Mouse (Mus musculus) limb, embryonic 14.5 days (tissue): Measurements from ENCODE around the gene Rnf103. TPM values are rescaled to one million over a fixed set of nuclear protein-coding genes. Genes with fewer than 3 reads are reported as not detected.

ENCODE experiments used
- ATAC-seq: fragments of 200-750 bp; cut with Nextera tagmentation; 2 replicates; pipeline ENCODE4 v1.8.0; 2017; ENCODE audit warnings: low read depth, moderate number of reproducible peaks, moderate TSS enrichment; ENCODE audit not compliant: low FRiP score
- DNase-seq: peaks from one replicate; pipeline ENCODE4 v3.0.0-alpha.2; 2015; ENCODE audit warnings: low spot score
- H3K27ac ChIP-seq: fragments of 300-500 bp; sonication (generic); replicated peaks from 2 replicates; pipeline ENCODE4 v1.5.1; 2014; ENCODE audit warnings: low read depth, mild to moderate bottlenecking, low read length, moderate library complexity, mixed read lengths
- H3K27me3 ChIP-seq: fragments of 300-500 bp; sonication (generic); 2 replicates; pipeline ENCODE4 v1.6.1; 2014; ENCODE audit warnings: low read length, mixed read lengths; ENCODE audit not compliant: control insufficient read depth, insufficient read depth
- H3K36me3 ChIP-seq: fragments of 300-500 bp; sonication (generic); 2 replicates; pipeline ENCODE4 v1.6.1; 2014; ENCODE audit warnings: mild to moderate bottlenecking, low read length, moderate library complexity, mixed read lengths; ENCODE audit not compliant: control insufficient read depth, insufficient read depth
- H3K4me1 ChIP-seq: fragments of 300-500 bp; sonication (generic); 2 replicates; pipeline ENCODE4 v1.6.1; 2014; ENCODE audit warnings: antibody characterized with exemption, low read length, mixed read lengths; ENCODE audit not compliant: control insufficient read depth, insufficient read depth
- H3K4me2 ChIP-seq: fragments of 300-500 bp; sonication (generic); replicated peaks from 2 replicates; pipeline ENCODE4 v1.6.1; 2014; ENCODE audit warnings: low read depth, mild to moderate bottlenecking, low read length, moderate library complexity; ENCODE audit not compliant: severe bottlenecking
- H3K4me3 ChIP-seq: fragments of 300-500 bp; sonication (generic); replicated peaks from 2 replicates; pipeline ENCODE4 v1.5.1; 2014; ENCODE audit warnings: low read length
- H3K9ac ChIP-seq: fragments of 300-500 bp; sonication (generic); 2 replicates; pipeline ENCODE4 v1.6.1; 2014; ENCODE audit warnings: mild to moderate bottlenecking, low read depth, low read length, moderate library complexity; ENCODE audit not compliant: severe bottlenecking
- H3K9me3 ChIP-seq: fragments of 300-500 bp; sonication (generic); 2 replicates; pipeline ENCODE4 v1.6.1; 2016; ENCODE audit warnings: low read length; ENCODE audit not compliant: control insufficient read depth
- POLR2A ChIP-seq: fragments of 200-500 bp; IDR thresholded peaks from 2 replicates; pipeline ENCODE4 v1.8.0; 2012; ENCODE audit warnings: inconsistent platforms, mild to moderate bottlenecking, moderate library complexity, borderline replicate concordance; ENCODE audit not compliant: insufficient read depth, insufficient read length; ENCODE audit errors: extremely low read depth
- WGBS: fragments of 180-500 bp; shearing (Covaris S2); extraction: QIAGEN DNeasy Blood & Tissue Kit; methylation state at CpG from one replicate; pipeline ENCODE4 v1.1.7; 2014; 5-methylcytosine and 5-hydroxymethylcytosine counted together
- polyA plus RNA-seq, 2 experiments: library from polyadenylated mRNA; depleted of rRNA in 1 of 2; stranded (reverse) in 1 of 2; unstranded in 1 of 2; fragments of >200 nt; fragmentation: Nextera tagmentation in 1 of 2; extraction: Ambion mirVana in 1 of 2; gene quantifications; 2 replicates each; pipeline versions ENCODE4 v1.2.1 to v1.2.3; 2012 to 2014

The Rnf103 gene
- polyA plus RNA-seq, 2 experiments = 15.4 to 19.8 TPM

- ATAC-seq (no peak), DNase-seq (no peak)
- Histone ChIP-seq H3K27ac (no peak overlapping the region), H3K4me2 (no peak overlapping the region), H3K27me3 (no peaks in the 10 kb centered on the region), H3K4me3 (no peak overlapping the region), H3K4me1 (no peaks in the 10 kb centered on the region), H3K9me3 (no peaks in the 10 kb centered on the region), H3K36me3 (no peaks in the 10 kb centered on the region), H3K9ac (no peak overlapping the region)
- 79% methylated on average over 8 of the region's 8 CpGs for WGBS
- no peak for TF ChIP-seq POLR2A
These were observed 36.5 kb downstream of the Rnf103 start for GRCm38 (mm10) chr6:71530176-71530575.

DNA sequence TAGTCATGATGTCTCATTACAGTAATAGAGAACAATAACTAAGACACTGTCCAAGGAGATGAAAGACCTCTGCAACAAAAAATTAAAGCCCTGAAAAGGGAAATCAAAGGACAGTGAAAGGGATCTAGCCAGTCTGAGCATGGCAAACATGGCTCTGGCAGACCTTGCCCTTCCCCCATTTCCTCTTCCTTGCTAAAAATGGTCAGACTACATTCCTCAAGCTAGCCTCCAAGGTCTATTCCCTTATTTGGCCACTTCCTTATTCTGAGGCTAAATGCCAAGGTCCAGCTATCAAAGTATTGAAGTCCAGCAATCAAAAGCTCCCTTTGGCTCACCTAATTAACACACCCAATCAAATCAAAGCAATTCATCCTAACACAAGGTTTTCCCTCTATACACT, 43.6 kb downstream of the Rnf103 start:
- Histone ChIP-seq H3K36me3 (no peaks in the 10 kb centered on the region), H3K4me3 (no peak overlapping the region), H3K9me3 (no peaks in the 10 kb centered on the region), H3K9ac (no peak overlapping the region), H3K27ac (no peak overlapping the region), H3K27me3 (no peaks in the 10 kb centered on the region), H3K4me2 (no peak overlapping the region), H3K4me1 (no peaks in the 10 kb centered on the region)
- ATAC-seq = no peak
- DNase-seq = no peak
- TF ChIP-seq POLR2A = no peak

GRCm38 (mm10) chr6:71543686-71544499, 50.2 kb downstream of the Rnf103 start, which contains the start of gene Chmp3:
Chmp3 (plus strand) TSS chr6:71543797.
- Histone ChIP-seq H3K4me1 (peaks cover 4% of the 10 kb centered on the region; the same call in 1 of the 2 replicates), H3K4me3 (peak within 1 kb of the TSS; percentile 82), H3K27me3 (no peaks in the 10 kb centered on the region), H3K9me3 (no peaks in the 10 kb centered on the region), H3K36me3 (no peaks in the 10 kb centered on the region), H3K9ac (peak within 1 kb of the TSS; percentile 99), H3K4me2 (peak within 1 kb of the TSS; percentile 54), H3K27ac (peak within 1 kb of the TSS; percentile 99)
- peak; percentile 70; the same call in 1 of the 2 replicates for TF ChIP-seq POLR2A
- under 1% methylated on average over 46 of the region's 59 CpGs for WGBS
- DNase-seq (peak; percentile 93), ATAC-seq (peak; percentile 98)

DNA sequence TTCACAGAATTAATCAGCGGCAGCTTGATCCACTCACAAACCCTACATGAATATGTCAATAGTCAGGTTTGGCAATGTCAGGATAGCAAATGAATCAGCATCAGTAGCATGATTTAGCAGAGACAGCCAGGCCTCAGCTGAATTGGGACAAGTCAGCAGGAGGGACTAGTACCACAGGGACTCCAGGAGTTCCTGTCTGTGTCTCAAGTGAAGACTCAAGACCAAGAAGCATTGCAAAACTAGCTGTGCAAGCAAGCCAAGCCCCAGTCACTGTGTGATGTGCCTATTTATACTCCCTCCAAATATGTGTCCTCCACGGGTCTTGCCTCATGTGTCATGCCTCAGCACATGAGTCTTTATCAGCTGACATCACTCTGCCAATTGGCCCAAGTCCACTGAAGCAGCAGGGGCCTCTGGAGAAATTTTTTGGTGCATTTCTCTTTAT, 61.8 kb downstream of the Rnf103 start:
- no peak for TF ChIP-seq POLR2A
- no peaks in the 10 kb centered on the region for H3K9me3 ChIP-seq
- ATAC-seq (no peak), DNase-seq (no peak)
- H3K9ac ChIP-seq = no peak overlapping the region
- peaks cover 4% of the 10 kb centered on the region for H3K36me3 ChIP-seq
- WGBS = 91% methylated on average over 2 of the region's 2 CpGs
- no peak overlapping the region for H3K4me3 ChIP-seq
- no peaks in the 10 kb centered on the region for H3K4me1 ChIP-seq
- H3K27ac ChIP-seq = no peak overlapping the region
- H3K27me3 ChIP-seq = no peaks in the 10 kb centered on the region
- no peak overlapping the region for H3K4me2 ChIP-seq

- Histone ChIP-seq H3K9ac (no peak overlapping the region), H3K4me1 (no peaks in the 10 kb centered on the region), H3K9me3 (no peaks in the 10 kb centered on the region), H3K27me3 (no peaks in the 10 kb centered on the region), H3K36me3 (peaks cover 8% of the 10 kb centered on the region), H3K27ac (no peak overlapping the region), H3K4me3 (no peak overlapping the region), H3K4me2 (no peak overlapping the region)
- 92% methylated on average over 2 of the region's 2 CpGs for WGBS
- TF ChIP-seq POLR2A = no peak
- DNase-seq = no peak
- no peak for ATAC-seq
These were observed 63.1 kb downstream of the Rnf103 start for GRCm38 (mm10) chr6:71556826-71557225.

Other genes with a start within 250 kb of the Rnf103 start
- gene Krcc1, start 222.2 kb upstream of the Rnf103 start, polyA plus RNA-seq (2012; rRNA removed) = 15.2 and 23.5 TPM in 2 replicates
- 45.9 and 47.0 TPM in 2 replicates for gene Krcc1, start 222.2 kb upstream of the Rnf103 start, polyA plus RNA-seq (2014; fragmentation: Nextera tagmentation; extraction: Ambion mirVana)
- 26.1 and 26.3 TPM in 2 replicates for gene Smyd1, start 171.7 kb upstream of the Rnf103 start, polyA plus RNA-seq (2012; rRNA removed)
- 14.9 and 19.1 TPM in 2 replicates for gene Smyd1, start 171.7 kb upstream of the Rnf103 start, polyA plus RNA-seq (2014; fragmentation: Nextera tagmentation; extraction: Ambion mirVana)
- not detected in 2 replicates for gene Cd8b1, start 171.1 kb upstream of the Rnf103 start, polyA plus RNA-seq (2012; rRNA removed)
- gene Cd8b1, start 171.1 kb upstream of the Rnf103 start, polyA plus RNA-seq (2014; fragmentation: Nextera tagmentation; extraction: Ambion mirVana) = not detected in 2 replicates
- gene Cd8a, start 120.5 kb upstream of the Rnf103 start, polyA plus RNA-seq (2012; rRNA removed) = 0.03 and 0.04 TPM in 2 replicates
- not detected in 2 replicates for gene Cd8a, start 120.5 kb upstream of the Rnf103 start, polyA plus RNA-seq (2014; fragmentation: Nextera tagmentation; extraction: Ambion mirVana)
- gene Rmnd5a, start 53.3 kb upstream of the Rnf103 start, polyA plus RNA-seq (2012; rRNA removed) = 34.9 and 35.9 TPM in 2 replicates
- gene Rmnd5a, start 53.3 kb upstream of the Rnf103 start, polyA plus RNA-seq (2014; fragmentation: Nextera tagmentation; extraction: Ambion mirVana) = 10.0 and 11.1 TPM in 2 replicates
- gene Chmp3, start 49.9 kb downstream of the Rnf103 start, polyA plus RNA-seq (2012; rRNA removed) = 51.1 and 57.2 TPM in 2 replicates
- 64.4 and 70.6 TPM in 2 replicates for gene Chmp3, start 49.9 kb downstream of the Rnf103 start, polyA plus RNA-seq (2014; fragmentation: Nextera tagmentation; extraction: Ambion mirVana)
- 54.8 and 58.1 TPM in 2 replicates for gene Kdm3a, start 139.1 kb downstream of the Rnf103 start, polyA plus RNA-seq (2012; rRNA removed)
- gene Kdm3a, start 139.1 kb downstream of the Rnf103 start, polyA plus RNA-seq (2014; fragmentation: Nextera tagmentation; extraction: Ambion mirVana) = 36.9 and 37.9 TPM in 2 replicates
- gene Reep1, start 213.7 kb downstream of the Rnf103 start, polyA plus RNA-seq (2012; rRNA removed) = 14.9 and 15.6 TPM in 2 replicates
- gene Reep1, start 213.7 kb downstream of the Rnf103 start, polyA plus RNA-seq (2014; fragmentation: Nextera tagmentation; extraction: Ambion mirVana) = 13.0 and 15.2 TPM in 2 replicates